Mouse (Mus musculus) liver, postnatal 0 days (tissue): ENCODE results near the gene Klhl8. TPM values are rescaled to one million over a fixed set of nuclear protein-coding genes. Genes with fewer than 3 reads are reported as not detected.
A peak's percentile ranks its signal among the peaks of the same experiment; 100 is the strongest.

Experiments used
- ATAC-seq: fragments of 200-750 bp; cut with Nextera tagmentation; 2 replicates; pipeline ENCODE4 v1.8.0; 2017; ENCODE audit warnings: mild to moderate bottlenecking, moderate library complexity
- DNase-seq: peaks from one replicate; pipeline ENCODE4 v3.0.0-alpha.2; 2016
- H3K27ac ChIP-seq: fragments of 300-500 bp; sonication (generic); 2 replicates; pipeline ENCODE4 v1.5.1; 2014; ENCODE audit warnings: antibody characterized with exemption, moderate library complexity, mild to moderate bottlenecking, low read depth
- H3K27me3 ChIP-seq: fragments of 300-500 bp; sonication (generic); 2 replicates; pipeline ENCODE4 v1.6.1; 2014; ENCODE audit warnings: low read length, control low read depth, mixed read lengths; ENCODE audit not compliant: insufficient read depth
- H3K36me3 ChIP-seq: fragments of 300-500 bp; sonication (generic); replicated peaks from 2 replicates; pipeline ENCODE4 v1.6.1; 2014; ENCODE audit warnings: mild to moderate bottlenecking, control low read depth, low read length, moderate library complexity, mixed read lengths; ENCODE audit not compliant: insufficient read depth
- H3K4me1 ChIP-seq: fragments of 300-500 bp; sonication (generic); 2 replicates; pipeline ENCODE4 v1.6.1; 2014; ENCODE audit warnings: antibody characterized with exemption, mild to moderate bottlenecking, control low read depth; ENCODE audit not compliant: insufficient read depth
- H3K4me2 ChIP-seq: fragments of 300-500 bp; sonication (generic); 2 replicates; pipeline ENCODE4 v1.6.1; 2014; ENCODE audit warnings: low read depth, mild to moderate bottlenecking, low read length, moderate library complexity, mixed read lengths
- H3K4me3 ChIP-seq: fragments of 300-500 bp; sonication (generic); 2 replicates; pipeline ENCODE4 v1.5.1; 2014; ENCODE audit warnings: low read depth, low read length
- H3K9ac ChIP-seq: fragments of 300-500 bp; sonication (generic); replicated peaks from 2 replicates; pipeline ENCODE4 v1.6.1; 2014; ENCODE audit warnings: mild to moderate bottlenecking, moderate library complexity
- H3K9me3 ChIP-seq: fragments of 300-500 bp; sonication (generic); 2 replicates; pipeline ENCODE4 v1.6.1; 2016; ENCODE audit warnings: mild to moderate bottlenecking, control low read depth, low read length, mixed read lengths
- CTCF ChIP-seq: sonication (generic); IDR thresholded peaks from 2 replicates; pipeline ENCODE4 v1.5.1; 2016; ENCODE audit warnings: antibody characterized with exemption, low read depth
- EP300 ChIP-seq: IDR thresholded peaks from 2 replicates; pipeline ENCODE4 v1.6.1; 2016; ENCODE audit warnings: antibody characterized with exemption, low read depth, mild to moderate bottlenecking
- WGBS: fragments of 180-500 bp; shearing (Covaris S2); extraction: QIAGEN DNeasy Blood & Tissue Kit; methylation state at CpG from one replicate; pipeline ENCODE4 v1.1.7; 2014; ENCODE audit not compliant: insufficient replicate concordance; 5-methylcytosine and 5-hydroxymethylcytosine counted together
- polyA plus RNA-seq: library from polyadenylated mRNA; unstranded; fragments of >200 nt; fragmentation: Nextera tagmentation; extraction: Ambion mirVana; gene quantifications from 2 replicates; pipeline ENCODE4 v1.2.1, GENCODE M21; 2015

Gene Klhl8
- polyA plus RNA-seq, 1 experiment from 2014 or later: 1.9 TPM

- H3K27ac ChIP-seq: 0 out of 2 replicates have a peak overlapping the region, but pooled peaks have one; percentile 4
- WGBS: 20% methylated on average over 27 of the region's 27 CpGs
- no peaks in the 10 kb centered on the region for H3K27me3 ChIP-seq
- H3K9ac ChIP-seq: peak overlapping the region; percentile 49
- peak overlapping the region; percentile 68 for H3K4me2 ChIP-seq
- DNase-seq: peak; percentile 90
- H3K4me3 ChIP-seq: peak overlapping the region; percentile 34
- no peaks in the 10 kb centered on the region; the same call in 1 of the 2 replicates for H3K4me1 ChIP-seq
- H3K36me3 ChIP-seq: no peaks in the 10 kb centered on the region
- H3K9me3 ChIP-seq: no peaks in the 10 kb centered on the region
- no peak for TF ChIP-seq EP300
- TF ChIP-seq CTCF: peak; percentile 92
- ATAC-seq: peak; percentile 80
Measured at GRCm38 (mm10) chr5:103927429-103928195, 16.6 kb upstream of the Klhl8 start.

GRCm38 (mm10) chr5:103926398-103926797 is 15.3 kb upstream of the Klhl8 start:
- Histone ChIP-seq H3K4me2 (no peak overlapping the region), H3K4me1 (no peaks in the 10 kb centered on the region; the same call in 1 of the 2 replicates), H3K36me3 (no peaks in the 10 kb centered on the region), H3K27me3 (no peaks in the 10 kb centered on the region), H3K4me3 (no peak overlapping the region), H3K9ac (no peak overlapping the region), H3K9me3 (no peaks in the 10 kb centered on the region), H3K27ac (no peak overlapping the region)
- ATAC-seq: no peak
- WGBS: 52% methylated on average over 12 of the region's 12 CpGs
- peak; percentile 58 for DNase-seq
- peak; percentile 68 for TF ChIP-seq CTCF
- no peak for TF ChIP-seq EP300

- ATAC-seq (no peak), DNase-seq (no peak)
- Histone ChIP-seq H3K9me3 (no peaks in the 10 kb centered on the region), H3K27ac (no peak overlapping the region), H3K4me2 (no peak overlapping the region), H3K4me1 (no peaks in the 10 kb centered on the region; the same call in 1 of the 2 replicates), H3K27me3 (no peaks in the 10 kb centered on the region), H3K4me3 (no peak overlapping the region), H3K9ac (no peak overlapping the region), H3K36me3 (no peaks in the 10 kb centered on the region)
- TF ChIP-seq EP300: no peak
- WGBS: 83% methylated on average over 2 of the region's 2 CpGs
Measured at GRCm38 (mm10) chr5:103923755-103924154, 12.7 kb upstream of the Klhl8 start.

GRCm38 (mm10) chr5:103923101-103923500 is 12.0 kb upstream of the Klhl8 start:
- 76% methylated on average over 6 of the region's 6 CpGs for WGBS
- Histone ChIP-seq H3K36me3 (no peaks in the 10 kb centered on the region), H3K9me3 (no peaks in the 10 kb centered on the region), H3K4me3 (no peak overlapping the region), H3K4me2 (no peak overlapping the region), H3K9ac (no peak overlapping the region), H3K4me1 (no peaks in the 10 kb centered on the region; the same call in 1 of the 2 replicates), H3K27me3 (no peaks in the 10 kb centered on the region), H3K27ac (no peak overlapping the region)
- TF ChIP-seq EP300: no peak
- no peak for TF ChIP-seq CTCF
- ATAC-seq: no peak
- no peak for DNase-seq

DNA sequence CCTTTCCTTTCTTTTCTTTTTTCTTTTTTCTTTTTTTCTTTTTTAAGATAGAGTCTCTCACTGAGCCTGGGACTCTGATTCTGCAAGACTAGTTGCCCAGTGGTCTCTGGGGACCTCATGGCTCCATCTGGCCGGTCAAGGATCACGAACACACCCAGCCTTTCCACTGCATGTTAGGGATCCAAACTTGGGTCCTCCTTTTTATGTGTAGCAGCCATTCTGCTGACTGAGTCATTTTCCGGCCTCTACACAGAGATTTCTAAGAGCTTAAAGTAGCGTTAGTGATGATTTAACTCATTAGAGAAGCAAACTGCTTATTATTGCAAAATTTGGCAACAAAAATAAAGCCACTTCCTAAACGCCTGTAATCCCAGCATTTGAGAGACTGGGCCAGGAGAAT is 11.4 kb upstream of the Klhl8 start:
- Histone ChIP-seq H3K27ac (no peak overlapping the region), H3K36me3 (no peaks in the 10 kb centered on the region), H3K4me1 (no peaks in the 10 kb centered on the region), H3K9me3 (no peaks in the 10 kb centered on the region), H3K9ac (no peak overlapping the region), H3K27me3 (no peaks in the 10 kb centered on the region), H3K4me2 (no peak overlapping the region), H3K4me3 (no peak overlapping the region)
- ATAC-seq: no peak
- no peak for DNase-seq
- no peak for TF ChIP-seq CTCF
- TF ChIP-seq EP300: no peak
- WGBS: 66% methylated on average over 5 of the region's 5 CpGs

DNA sequence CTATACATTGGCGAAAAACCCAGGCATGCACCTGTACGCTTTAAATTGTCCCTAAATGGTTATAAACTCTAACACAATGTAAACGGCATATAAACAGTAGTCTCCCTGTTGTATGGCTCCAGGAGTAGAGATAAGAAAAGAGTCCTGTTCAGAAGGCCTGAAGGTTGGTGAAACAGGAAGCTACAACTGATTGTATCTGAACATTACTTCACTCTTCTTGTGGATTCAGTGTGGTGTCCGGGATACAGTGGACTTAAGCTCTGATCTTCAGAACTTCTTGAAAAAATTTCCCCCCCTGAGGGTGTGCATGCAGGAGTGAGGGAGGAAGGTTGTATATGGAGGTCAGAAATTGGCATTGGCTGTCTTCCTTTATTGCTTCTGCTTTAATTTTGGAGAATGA is 8.4 kb upstream of the Klhl8 start:
- no peaks in the 10 kb centered on the region for H3K27me3 ChIP-seq
- no peak for TF ChIP-seq EP300
- no peak for TF ChIP-seq CTCF
- H3K36me3 ChIP-seq: no peaks in the 10 kb centered on the region
- no peak overlapping the region for H3K4me3 ChIP-seq
- no peak overlapping the region for H3K27ac ChIP-seq
- ATAC-seq (no peak), DNase-seq (no peak)
- H3K4me2 ChIP-seq: no peak overlapping the region
- WGBS: 53% methylated on average over 4 of the region's 4 CpGs
- no peak overlapping the region for H3K9ac ChIP-seq
- H3K4me1 ChIP-seq: no peaks in the 10 kb centered on the region
- H3K9me3 ChIP-seq: no peaks in the 10 kb centered on the region
